Mouse (Mus musculus) lung, adult 2 months (tissue): Measurements from ENCODE around the gene Als2cl.

Experiments used
- CTCF ChIP-seq: fragments of 200-500 bp; IDR thresholded peaks from 2 replicates; pipeline ENCODE4 v1.5.1; 2011; ENCODE audit warnings: mild to moderate bottlenecking, low read length, control low read depth; ENCODE audit not compliant: insufficient read depth
- POLR2A ChIP-seq: fragments of 200-500 bp; IDR thresholded peaks from 2 replicates; pipeline ENCODE4 v1.6.1; 2011; ENCODE audit warnings: low read depth, mild to moderate bottlenecking, control low read depth, low read length, borderline replicate concordance; ENCODE audit errors: extremely low read depth

GRCm38 (mm10) chr9:110895507-110895906, 15.8 kb downstream of the Als2cl start:
- TF ChIP-seq CTCF: no peak
- TF ChIP-seq POLR2A: no peak
